Comparison of ENCODE assay signal across 6 mouse cellular contexts in genomic region chrX:20391964-20392363, GRCm38 (mm10). TPM values are rescaled to one million over a fixed set of nuclear protein-coding genes. Genes with fewer than 3 reads are reported as not detected.
DNase-seq lines count a peak whose midpoint lies in the region; ATAC-seq and TF ChIP-seq lines count a peak whose summit lies in the region.
"Not testable (repeated sequence)": the region's sequence is repeated elsewhere in the genome, so short reads cannot be mapped to it uniquely, and the experiment has no call there.

No protein-coding gene starts in this region.

- ATAC-seq in common myeloid progenitor, adult 5-6 weeks (replicated peaks; ENCODE audit: low read depth, poor library complexity, severe bottlenecking), result peak; percentile 73

- peak overlapping the region; percentile 23; the same call in 1 of the 2 replicates for H3K27ac ChIP-seq in bone marrow macrophage, adult 2 months (ENCODE audit: insufficient read depth, low read depth, low read length)

- H3K4me1 ChIP-seq in bone marrow macrophage, adult 2 months (ENCODE audit: control insufficient read depth, insufficient read depth, low read length), result not testable (repeated sequence)

- not testable (repeated sequence) for H3K4me3 ChIP-seq in bone marrow macrophage, adult 2 months (ENCODE audit: insufficient read depth, low read length)

- not testable (repeated sequence) for TF ChIP-seq POLR2A in bone marrow macrophage, adult 2 months (IDR thresholded peaks at IDR 0.05; ENCODE audit: borderline replicate concordance, low read depth, low read length)

- TF ChIP-seq CTCF in bone marrow macrophage, adult 2 months (IDR thresholded peaks at IDR 0.05; ENCODE audit: low read depth, low read length), result not testable (repeated sequence)

- peak; percentile 3 for DNase-seq in heart, adult 8-10 months (ENCODE audit: low spot score)
- peak; percentile 5 for DNase-seq in layer of hippocampus, adult 9-11 months
- peak; percentile 3 for DNase-seq in lung, postnatal 36 days
- DNase-seq in monocyte, adult 2 months (ENCODE audit: low read depth in 1 of 2, low spot score in 2 of 2), result peak; percentile 11 to 21

RNA-seq across cellular contexts. Expression of gene Rp2, which starts 27.7 kb away (rescaled TPM):
- 103 and 104 TPM in 2 replicates for polyA plus RNA-seq in bone marrow macrophage, adult 2 months (2012; ENCODE audit: insufficient read depth, insufficient read length, missing spikeins)
- 28.2 and 29.0 TPM in 2 replicates for total RNA-seq in common myeloid progenitor, adult 5-6 weeks (2017)
- 10 to 100 TPM in 2 of 4 experiments, 1 to 10 TPM in 2; 8.4 to 12.2 (median 10.1) TPM for total RNA-seq in heart, adult 8-10 months (2022)

RNA-seq across cellular contexts. Expression of gene Jade3, which starts 33.5 kb away (rescaled TPM):
- 2.5 and 2.7 TPM in 2 replicates for polyA plus RNA-seq in bone marrow macrophage, adult 2 months (2012; ENCODE audit: insufficient read depth, insufficient read length, missing spikeins)
- total RNA-seq in common myeloid progenitor, adult 5-6 weeks (2017), result 15.5 and 18.5 TPM in 2 replicates
- 1 to 10 TPM; 1.4 to 3.0 (median 1.7) TPM for total RNA-seq in heart, adult 8-10 months (2022)
